Mouse (Mus musculus): ENCODE results near the gene Mfsd11. TPM values are rescaled to one million over a fixed set of nuclear protein-coding genes. Genes with fewer than 3 reads are reported as not detected.
"Not testable (repeated sequence)": the region's sequence is repeated elsewhere in the genome, so short reads cannot be mapped to it uniquely, and the experiment has no call there.

Gene Mfsd11
- polyA plus RNA-seq, 1 experiment from 2014 or later: 27.0 TPM

- H3K4me3 ChIP-seq: no peak overlapping the region
- DNase-seq (ENCODE audit: low spot score): no peak
- no peaks in the 10 kb centered on the region for H3K9me3 ChIP-seq
- 75% methylated on average over 13 of the region's 13 CpGs for WGBS
- H3K4me1 ChIP-seq: peaks cover 73% of the 10 kb centered on the region
- peaks cover 12% of the 10 kb centered on the region for H3K27me3 ChIP-seq (ENCODE audit: insufficient read depth, poor library complexity, severe bottlenecking)
- peak overlapping the region; percentile 81 for H3K27ac ChIP-seq
- H3K36me3 ChIP-seq: peaks cover 7% of the 10 kb centered on the region; the same call in 1 of the 2 replicates
Measured at GRCm38 (mm10) chr11:116813610-116814009, 38.6 kb upstream of the Mfsd11 start.

GRCm38 (mm10) chr11:116814076-116814883 is 38.0 kb upstream of the Mfsd11 start:
- H3K27ac ChIP-seq: peak overlapping the region; percentile 81
- H3K27me3 ChIP-seq (ENCODE audit: insufficient read depth, poor library complexity, severe bottlenecking): peaks cover 12% of the 10 kb centered on the region
- peaks cover 75% of the 10 kb centered on the region for H3K4me1 ChIP-seq
- no peak for DNase-seq (ENCODE audit: low spot score)
- H3K36me3 ChIP-seq: peaks cover 7% of the 10 kb centered on the region; the same call in 1 of the 2 replicates
- no peaks in the 10 kb centered on the region for H3K9me3 ChIP-seq
- WGBS: 16% methylated on average over 20 of the region's 20 CpGs
- H3K4me3 ChIP-seq: peak overlapping the region; percentile 33; the same call in 1 of the 2 replicates

- H3K27ac ChIP-seq: peak overlapping the region; percentile 81
- H3K4me1 ChIP-seq: peaks cover 81% of the 10 kb centered on the region
- no peaks in the 10 kb centered on the region for H3K9me3 ChIP-seq
- no peak for DNase-seq (ENCODE audit: low spot score)
- WGBS: 22% methylated on average over 7 of the region's 7 CpGs
- H3K27me3 ChIP-seq (ENCODE audit: insufficient read depth, poor library complexity, severe bottlenecking): peaks cover 12% of the 10 kb centered on the region
- peak overlapping the region; percentile 33; the same call in 1 of the 2 replicates for H3K4me3 ChIP-seq
- H3K36me3 ChIP-seq: 0 out of 2 replicates have a peak, but pooled peaks cover 4% of the 10 kb centered on the region
Measured at GRCm38 (mm10) chr11:116814884-116815415, 37.3 kb upstream of the Mfsd11 start.

- Histone ChIP-seq H3K4me1 (peaks cover 89% of the 10 kb centered on the region), H3K27ac (0 out of 2 replicates have a peak overlapping the region, but pooled peaks have one; percentile 37), H3K4me3 (no peak overlapping the region), H3K36me3 (no peaks in the 10 kb centered on the region), H3K9me3 (no peaks in the 10 kb centered on the region), H3K27me3 (ENCODE audit: insufficient read depth, poor library complexity, severe bottlenecking) (no peaks in the 10 kb centered on the region)
- DNase-seq (ENCODE audit: low spot score): no peak
- 55% methylated on average over 5 of the region's 5 CpGs for WGBS
Measured at GRCm38 (mm10) chr11:116816769-116817168, 35.5 kb upstream of the Mfsd11 start.

- DNase-seq (ENCODE audit: low spot score): no peak
- peaks cover 90% of the 10 kb centered on the region for H3K4me1 ChIP-seq
- no peak overlapping the region for H3K4me3 ChIP-seq
- H3K36me3 ChIP-seq: no peaks in the 10 kb centered on the region
- WGBS: 92% methylated on average over 5 of the region's 5 CpGs
- H3K9me3 ChIP-seq: no peaks in the 10 kb centered on the region
- H3K27me3 ChIP-seq (ENCODE audit: insufficient read depth, poor library complexity, severe bottlenecking): no peaks in the 10 kb centered on the region
- no peak overlapping the region for H3K27ac ChIP-seq
Measured at GRCm38 (mm10) chr11:116817567-116817966, 34.7 kb upstream of the Mfsd11 start.

GRCm38 (mm10) chr11:116818722-116819121 is 33.5 kb upstream of the Mfsd11 start:
- Histone ChIP-seq H3K36me3 (peaks cover under 1% of the 10 kb centered on the region; the same call in 1 of the 2 replicates), H3K4me3 (no peak overlapping the region), H3K27ac (no peak overlapping the region; the same call in 1 of the 2 replicates), H3K4me1 (peaks cover 80% of the 10 kb centered on the region), H3K9me3 (no peaks in the 10 kb centered on the region), H3K27me3 (ENCODE audit: insufficient read depth, poor library complexity, severe bottlenecking) (no peaks in the 10 kb centered on the region)
- 64% methylated on average over 8 of the region's 8 CpGs for WGBS
- DNase-seq (ENCODE audit: low spot score): no peak

- Histone ChIP-seq H3K4me3 (no peak overlapping the region), H3K27me3 (ENCODE audit: insufficient read depth, poor library complexity, severe bottlenecking) (no peaks in the 10 kb centered on the region), H3K36me3 (peaks cover 2% of the 10 kb centered on the region; the same call in 1 of the 2 replicates), H3K4me1 (peaks cover 69% of the 10 kb centered on the region), H3K27ac (peak overlapping the region; percentile 83), H3K9me3 (no peaks in the 10 kb centered on the region)
- WGBS: 85% methylated on average over 5 of the region's 5 CpGs
- DNase-seq (ENCODE audit: low spot score): no peak
Measured at GRCm38 (mm10) chr11:116819932-116820593, 32.2 kb upstream of the Mfsd11 start.

GRCm38 (mm10) chr11:116821057-116821940 is 30.9 kb upstream of the Mfsd11 start:
- Histone ChIP-seq H3K9me3 (no peaks in the 10 kb centered on the region), H3K27ac (peak overlapping the region; percentile 83), H3K36me3 (peaks cover 2% of the 10 kb centered on the region; the same call in 1 of the 2 replicates), H3K4me3 (peak overlapping the region; percentile 27; the same call in 1 of the 2 replicates), H3K27me3 (ENCODE audit: insufficient read depth, poor library complexity, severe bottlenecking) (peaks cover 7% of the 10 kb centered on the region; the same call in 1 of the 2 replicates), H3K4me1 (peaks cover 70% of the 10 kb centered on the region)
- 40% methylated on average over 13 of the region's 13 CpGs for WGBS
- no peak for DNase-seq (ENCODE audit: low spot score)

- H3K4me1 ChIP-seq: peaks cover 71% of the 10 kb centered on the region
- 79% methylated on average over 10 of the region's 10 CpGs for WGBS
- H3K9me3 ChIP-seq: no peaks in the 10 kb centered on the region
- H3K27me3 ChIP-seq (ENCODE audit: insufficient read depth, poor library complexity, severe bottlenecking): peaks cover 7% of the 10 kb centered on the region; the same call in 1 of the 2 replicates
- peaks cover 2% of the 10 kb centered on the region; the same call in 1 of the 2 replicates for H3K36me3 ChIP-seq
- H3K27ac ChIP-seq: peak overlapping the region; percentile 83; the same call in 1 of the 2 replicates
- no peak for DNase-seq (ENCODE audit: low spot score)
- no peak overlapping the region for H3K4me3 ChIP-seq
Measured at GRCm38 (mm10) chr11:116822215-116822614, 30.0 kb upstream of the Mfsd11 start.

- 89% methylated on average over 10 of the region's 10 CpGs for WGBS
- no peaks in the 10 kb centered on the region for H3K9me3 ChIP-seq
- H3K4me3 ChIP-seq: no peak overlapping the region
- H3K27ac ChIP-seq: 0 out of 2 replicates have a peak overlapping the region, but pooled peaks have one; percentile 83
- peaks cover 2% of the 10 kb centered on the region; the same call in 1 of the 2 replicates for H3K36me3 ChIP-seq
- no peak for DNase-seq (ENCODE audit: low spot score)
- peaks cover 71% of the 10 kb centered on the region for H3K4me1 ChIP-seq
- peaks cover 7% of the 10 kb centered on the region; the same call in 1 of the 2 replicates for H3K27me3 ChIP-seq (ENCODE audit: insufficient read depth, poor library complexity, severe bottlenecking)
Measured at GRCm38 (mm10) chr11:116822626-116823025, 29.6 kb upstream of the Mfsd11 start.

GRCm38 (mm10) chr11:116823255-116823654 is 29.0 kb upstream of the Mfsd11 start:
- Histone ChIP-seq H3K9me3 (no peaks in the 10 kb centered on the region), H3K4me1 (peaks cover 75% of the 10 kb centered on the region), H3K4me3 (no peak overlapping the region), H3K27me3 (ENCODE audit: insufficient read depth, poor library complexity, severe bottlenecking) (peaks cover 7% of the 10 kb centered on the region; the same call in 1 of the 2 replicates), H3K36me3 (peaks cover 2% of the 10 kb centered on the region; the same call in 1 of the 2 replicates), H3K27ac (no peak overlapping the region)
- no peak for DNase-seq (ENCODE audit: low spot score)
- WGBS: 100% methylated on average over 2 of the region's 2 CpGs

GRCm38 (mm10) chr11:116823885-116824284 is 28.4 kb upstream of the Mfsd11 start:
- 94% methylated on average over 10 of the region's 10 CpGs for WGBS
- H3K4me3 ChIP-seq; H3K36me3 ChIP-seq; H3K9me3 ChIP-seq; DNase-seq (ENCODE audit: low spot score); H3K27me3 ChIP-seq (ENCODE audit: insufficient read depth, poor library complexity, severe bottlenecking); H3K27ac ChIP-seq: not testable (repeated sequence)
- H3K4me1 ChIP-seq: peaks cover 74% of the 10 kb centered on the region

All from heart, embryonic 10.5 days (tissue).